Mouse (Mus musculus): ENCODE results near the gene Ndufa11.

DNA sequence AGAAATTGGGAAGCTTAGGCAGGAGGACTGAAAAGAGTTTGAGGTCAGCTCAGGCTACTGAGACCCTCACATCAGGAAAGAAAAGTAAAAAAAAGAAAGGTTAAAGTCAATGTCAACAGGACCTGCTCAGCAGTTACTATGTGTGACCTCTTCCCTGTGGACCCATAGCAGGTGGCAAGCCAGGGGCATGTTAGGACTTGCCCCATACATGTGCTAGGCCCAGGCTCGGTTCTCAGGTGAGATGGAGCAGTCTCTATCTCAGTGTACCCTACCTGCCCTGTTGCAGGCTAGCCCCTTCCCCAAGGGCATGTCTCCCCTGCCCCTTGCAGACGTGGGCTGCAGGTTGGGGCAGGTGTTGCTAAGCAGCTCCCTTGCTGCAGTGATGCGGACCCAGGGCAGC is 7.9 kb upstream of the Ndufa11 start:
- TF ChIP-seq CTCF (IDR thresholded peaks at IDR 0.05; ENCODE audit: extremely low read depth, insufficient read length, insufficient replicate concordance, low read depth, low read length) (no peak), POLR2A (IDR thresholded peaks at IDR 0.05; ENCODE audit: low read depth, low read length) (no peak)

Measured in small intestine, adult 2 months (tissue).